Mouse (Mus musculus): ENCODE results near the gene Metrnl.

Gene Metrnl

GRCm38 (mm10) chr11:121685491-121686001, 15.8 kb upstream of the Metrnl start:
- in situ Hi-C loops (cut with MboI) = no loop called here

GRCm38 (mm10) chr11:121686091-121686490, 15.3 kb upstream of the Metrnl start:
- in situ Hi-C loops (cut with MboI) = no loop called here

- in situ Hi-C loops (cut with MboI) = no loop called here
Observed at GRCm38 (mm10) chr11:121686674-121687073, 14.7 kb upstream of the Metrnl start.

- in situ Hi-C loops (cut with MboI) = no loop called here
Observed at GRCm38 (mm10) chr11:121688024-121688423, 13.3 kb upstream of the Metrnl start.

- in situ Hi-C loops (cut with MboI) = no loop called here
Observed at GRCm38 (mm10) chr11:121695304-121696064, 5.9 kb upstream of the Metrnl start.

GRCm38 (mm10) chr11:121697271-121697670, 4.1 kb upstream of the Metrnl start:
- in situ Hi-C loops (cut with MboI) = no loop called here

GRCm38 (mm10) chr11:121698381-121698955, 2.9 kb upstream of the Metrnl start:
- in situ Hi-C loops (cut with MboI) = no loop called here

GRCm38 (mm10) chr11:121702111-121702894, 959 bp downstream of the Metrnl start:
- in situ Hi-C loops (cut with MboI) = no loop called here

GRCm38 (mm10) chr11:121702895-121703618, 1.7 kb downstream of the Metrnl start:
- in situ Hi-C loops (cut with MboI) = no loop called here

GRCm38 (mm10) chr11:121703619-121704215, 2.4 kb downstream of the Metrnl start:
- in situ Hi-C loops (cut with MboI) = no loop called here

GRCm38 (mm10) chr11:121706521-121707005, 5.2 kb downstream of the Metrnl start:
- in situ Hi-C loops (cut with MboI) = no loop called here

GRCm38 (mm10) chr11:121709278-121709677, 7.9 kb downstream of the Metrnl start:
- in situ Hi-C loops (cut with MboI) = no loop called here

- in situ Hi-C loops (cut with MboI) = no loop called here
Observed at GRCm38 (mm10) chr11:121710245-121710644, 8.9 kb downstream of the Metrnl start.

- in situ Hi-C loops (cut with MboI) = no loop called here
Observed at GRCm38 (mm10) chr11:121712987-121713386, 11.6 kb downstream of the Metrnl start.

GRCm38 (mm10) chr11:121713569-121713968, 12.2 kb downstream of the Metrnl start:
- in situ Hi-C loops (cut with MboI) = no loop called here

- in situ Hi-C loops (cut with MboI) = no loop called here
Observed at GRCm38 (mm10) chr11:121714745-121715485, 13.6 kb downstream of the Metrnl start.

GRCm38 (mm10) chr11:121717724-121718123, 16.4 kb downstream of the Metrnl start:
- in situ Hi-C loops (cut with MboI) = no loop called here

- in situ Hi-C loops (cut with MboI) = no loop called here
Observed at GRCm38 (mm10) chr11:121720752-121721151, 19.4 kb downstream of the Metrnl start.

- in situ Hi-C loops (cut with MboI) = no loop called here
Observed at GRCm38 (mm10) chr11:121722434-121722833, 21.1 kb downstream of the Metrnl start.

GRCm38 (mm10) chr11:121726625-121727024, 25.3 kb downstream of the Metrnl start:
- in situ Hi-C loops (cut with MboI) = no loop called here

GRCm38 (mm10) chr11:121734184-121734583, 32.8 kb downstream of the Metrnl start:
- in situ Hi-C loops (cut with MboI) = no loop called here
